ENCODE assay signal across 18 mouse cellular contexts in genomic region chr9:8454557-8454956, GRCm38 (mm10).
DNase-seq lines count a peak whose midpoint lies in the region; ATAC-seq and TF ChIP-seq lines count a peak whose summit lies in the region.
"Had no signal": no experiment of that assay in that cellular context is flagged by ENCODE, and none has a peak within 500 bp of the region (broad histone marks: within the 10 kb centered on the region; RNA-seq: fewer than 3 reads in every experiment).

No protein-coding gene starts in this region.

- no peaks in the 10 kb centered on the region for H3K9me3 ChIP-seq in kidney, embryonic 16.5 days (ENCODE audit: low read length)
- no peaks in the 10 kb centered on the region for H3K9me3 ChIP-seq in midbrain, postnatal 0 days (ENCODE audit: low read length)
- H3K9me3 ChIP-seq in midbrain, embryonic 14.5 days (ENCODE audit: control insufficient read depth, low read length), result no peaks in the 10 kb centered on the region
- H3K9me3 ChIP-seq: forebrain, embryonic 15.5 days; limb, embryonic 15.5 days; liver, embryonic 15.5 days; midbrain, embryonic 13.5 days had no signal

- no peak overlapping the region for H3K9ac ChIP-seq in kidney, embryonic 16.5 days (replicated peaks; ENCODE audit: low read length)
- no peak overlapping the region for H3K9ac ChIP-seq in midbrain, postnatal 0 days (replicated peaks; ENCODE audit: low read length, poor library complexity, severe bottlenecking)
- H3K9ac ChIP-seq in midbrain, embryonic 14.5 days (replicated peaks; ENCODE audit: low read length), result no peak overlapping the region
- H3K9ac ChIP-seq: forebrain, embryonic 15.5 days; limb, embryonic 15.5 days; liver, embryonic 15.5 days; midbrain, embryonic 13.5 days had no signal

- DNase-seq in cerebellum, postnatal 14 days, result peak; percentile 41 to 47
- DNase-seq in cerebellum, adult 8-10 months, result no peak
- DNase-seq in kidney, postnatal 14 days, result no peak
- peak; percentile 6 for DNase-seq in midbrain, postnatal 0 days (ENCODE audit: low spot score)
- DNase-seq in midbrain, embryonic 14.5 days, result no peak
- no peak for DNase-seq in embryo, embryonic 10 days (ENCODE audit: low spot score)
- DNase-seq: cerebellum, adult 9-11 months; embryo, embryonic 11 days; gastrocnemius, postnatal 14 days; heart, adult 2 months; heart, postnatal 4 days; layer of hippocampus, postnatal 36 days; thymus, postnatal 14 days had no signal

- H3K4me1 ChIP-seq in kidney, embryonic 16.5 days (ENCODE audit: insufficient read depth, low read length), result no peaks in the 10 kb centered on the region
- H3K4me1 ChIP-seq in midbrain, postnatal 0 days (ENCODE audit: insufficient read depth, low read length), result no peaks in the 10 kb centered on the region
- no peaks in the 10 kb centered on the region for H3K4me1 ChIP-seq in midbrain, embryonic 14.5 days (ENCODE audit: control insufficient read depth, insufficient read depth, low read length)
- H3K4me1 ChIP-seq: forebrain, embryonic 15.5 days; limb, embryonic 15.5 days; liver, embryonic 15.5 days; midbrain, embryonic 13.5 days had no signal

- TF ChIP-seq CTCF in midbrain, postnatal 0 days (IDR thresholded peaks at IDR 0.05), result no peak

- no peaks in the 10 kb centered on the region for H3K27me3 ChIP-seq in kidney, embryonic 16.5 days (ENCODE audit: insufficient read depth, low read length)
- no peaks in the 10 kb centered on the region for H3K27me3 ChIP-seq in midbrain, postnatal 0 days (ENCODE audit: insufficient read depth, low read length)
- no peaks in the 10 kb centered on the region for H3K27me3 ChIP-seq in midbrain, embryonic 14.5 days (ENCODE audit: control insufficient read depth, insufficient read depth, low read length)
- H3K27me3 ChIP-seq: forebrain, embryonic 15.5 days; limb, embryonic 15.5 days; liver, embryonic 15.5 days; midbrain, embryonic 13.5 days had no signal

- no peak overlapping the region for H3K27ac ChIP-seq in kidney, embryonic 16.5 days (ENCODE audit: low read length)
- H3K27ac ChIP-seq in midbrain, postnatal 0 days (ENCODE audit: low read depth, low read length), result no peak overlapping the region
- H3K27ac ChIP-seq in midbrain, embryonic 14.5 days (replicated peaks; ENCODE audit: low read depth, low read length), result no peak overlapping the region
- H3K27ac ChIP-seq: forebrain, embryonic 15.5 days; heart, adult 2 months; limb, embryonic 15.5 days; liver, embryonic 15.5 days; midbrain, embryonic 13.5 days had no signal

- ATAC-seq in kidney, embryonic 16.5 days (ENCODE audit: low FRiP score, low TSS enrichment), result peak; percentile 93; the same call in 1 of the 2 replicates
- ATAC-seq in midbrain, postnatal 0 days (ENCODE audit: low FRiP score), result no peak
- no peak for ATAC-seq in midbrain, embryonic 14.5 days (ENCODE audit: low FRiP score, low TSS enrichment)
- ATAC-seq: forebrain, embryonic 15.5 days; midbrain, embryonic 13.5 days had no signal

- no peak overlapping the region for H3K4me3 ChIP-seq in kidney, embryonic 16.5 days (ENCODE audit: low read length)
- no peak overlapping the region for H3K4me3 ChIP-seq in midbrain, postnatal 0 days (ENCODE audit: low read depth, low read length)
- no peak overlapping the region for H3K4me3 ChIP-seq in midbrain, embryonic 14.5 days (replicated peaks; ENCODE audit: low read depth, low read length)
- H3K4me3 ChIP-seq: forebrain, embryonic 15.5 days; heart, adult 2 months; limb, embryonic 15.5 days; liver, embryonic 15.5 days; midbrain, embryonic 13.5 days had no signal

- H3K36me3 ChIP-seq in kidney, embryonic 16.5 days (ENCODE audit: insufficient read depth, low read length), result no peaks in the 10 kb centered on the region
- no peaks in the 10 kb centered on the region for H3K36me3 ChIP-seq in midbrain, postnatal 0 days (ENCODE audit: insufficient read depth, low read length)
- no peaks in the 10 kb centered on the region for H3K36me3 ChIP-seq in midbrain, embryonic 14.5 days (ENCODE audit: control insufficient read depth, insufficient read depth, low read length)
- H3K36me3 ChIP-seq: forebrain, embryonic 15.5 days; limb, embryonic 15.5 days; liver, embryonic 15.5 days; midbrain, embryonic 13.5 days had no signal

- H3K4me2 ChIP-seq in kidney, embryonic 16.5 days (replicated peaks; ENCODE audit: low read depth, low read length), result no peak overlapping the region
- no peak overlapping the region for H3K4me2 ChIP-seq in midbrain, postnatal 0 days (ENCODE audit: low read depth, low read length, poor library complexity, severe bottlenecking)
- H3K4me2 ChIP-seq in midbrain, embryonic 14.5 days (ENCODE audit: low read length), result no peak overlapping the region
- H3K4me2 ChIP-seq: forebrain, embryonic 15.5 days; limb, embryonic 15.5 days; liver, embryonic 15.5 days; midbrain, embryonic 13.5 days had no signal

Comparison
In these comparisons a context has a peak if more than half of its experiments do, and no peak if none do; other contexts are left out.
1. DNase-seq: peak in cerebellum, postnatal 14 days (2 of 2) and midbrain, postnatal 0 days (single experiment); none in cerebellum, adult 8-10 months (single experiment), kidney, postnatal 14 days (single experiment), midbrain, embryonic 14.5 days (single experiment) and embryo, embryonic 10 days (single experiment).